Mouse (Mus musculus) kidney, postnatal 10 days (tissue): ENCODE results near the gene Kcnc3.

Source experiments
- DNase-seq: peaks from one replicate; pipeline ENCODE4 v3.0.0; 2021; ENCODE audit warnings: mixed read lengths

Kcnc3 gene

DNA sequence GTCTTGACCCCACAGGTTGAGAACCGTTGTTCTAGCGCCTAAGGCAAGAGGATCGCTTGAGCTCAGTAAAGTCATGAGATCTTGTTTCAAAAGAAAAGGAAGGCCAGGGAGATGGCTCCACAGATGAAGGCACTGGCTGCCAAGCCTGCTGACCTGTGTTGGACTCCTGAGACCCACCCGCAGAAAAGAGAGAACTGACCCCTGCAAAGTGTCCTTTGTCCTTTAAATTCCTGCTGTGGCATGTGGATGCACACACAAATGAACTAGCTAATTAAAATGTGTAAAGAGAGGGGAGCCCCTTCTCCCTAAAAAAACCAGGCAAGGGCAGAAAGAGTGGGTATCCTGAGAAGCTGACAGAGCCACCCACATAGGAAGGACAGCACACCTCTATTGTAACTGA is 18.7 kb upstream of the Kcnc3 start:
- peak; percentile 33 for DNase-seq

DNA sequence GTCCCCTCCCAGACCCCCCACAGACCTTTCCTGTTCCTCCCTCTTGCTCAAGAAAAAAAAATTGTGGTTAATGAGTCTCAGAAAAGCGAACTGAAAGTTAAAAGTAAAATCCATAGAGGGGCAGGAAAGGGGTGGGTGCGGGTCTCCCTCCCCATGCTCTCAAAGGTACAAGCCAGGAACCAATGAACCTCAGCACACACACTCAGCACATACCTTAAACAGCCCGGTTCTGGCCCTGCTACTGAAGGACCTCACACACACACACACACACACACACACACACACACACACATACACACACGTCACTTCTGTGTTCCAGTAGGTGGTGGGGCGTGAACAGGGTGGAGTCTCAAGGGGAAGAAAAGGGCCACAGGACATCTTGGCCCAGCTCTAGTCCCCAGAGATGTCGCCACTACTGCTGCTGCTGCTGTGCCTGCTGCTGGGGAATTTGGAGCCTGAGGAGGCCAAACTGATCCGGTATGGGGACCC is 18.2 kb upstream of the Kcnc3 start, which contains the start of gene Napsa:
Napsa (plus strand) TSS at position 168 of the 489 bp plus-strand sequence.
- peak; percentile 67 for DNase-seq

DNA sequence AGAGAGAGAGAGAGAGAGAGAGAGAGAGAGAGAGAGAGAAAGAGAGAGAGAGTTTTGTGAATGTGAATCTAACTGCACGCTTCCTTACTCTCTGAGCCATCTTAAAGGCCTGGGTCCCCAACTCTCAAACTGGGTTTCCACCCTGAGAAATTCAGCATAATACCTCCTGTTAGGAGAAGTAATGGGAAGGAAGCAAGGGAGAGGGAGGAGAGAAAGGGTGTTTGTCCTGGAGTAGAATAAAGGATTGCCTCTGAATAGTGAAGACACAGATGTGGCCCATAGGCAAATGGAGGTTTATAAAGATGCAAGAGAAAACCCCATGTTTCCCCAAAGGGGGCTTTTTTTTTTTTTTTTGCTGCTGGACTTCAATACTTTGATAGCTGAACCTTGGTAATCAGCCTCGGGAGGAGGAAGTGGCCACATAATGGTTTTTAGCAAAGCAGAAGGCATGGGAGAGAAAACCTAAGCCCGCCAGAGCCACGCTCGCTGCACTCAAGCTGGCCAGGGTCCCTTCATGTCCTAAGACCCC is 17.4 kb upstream of the Kcnc3 start:
- DNase-seq, result no peak

DNA sequence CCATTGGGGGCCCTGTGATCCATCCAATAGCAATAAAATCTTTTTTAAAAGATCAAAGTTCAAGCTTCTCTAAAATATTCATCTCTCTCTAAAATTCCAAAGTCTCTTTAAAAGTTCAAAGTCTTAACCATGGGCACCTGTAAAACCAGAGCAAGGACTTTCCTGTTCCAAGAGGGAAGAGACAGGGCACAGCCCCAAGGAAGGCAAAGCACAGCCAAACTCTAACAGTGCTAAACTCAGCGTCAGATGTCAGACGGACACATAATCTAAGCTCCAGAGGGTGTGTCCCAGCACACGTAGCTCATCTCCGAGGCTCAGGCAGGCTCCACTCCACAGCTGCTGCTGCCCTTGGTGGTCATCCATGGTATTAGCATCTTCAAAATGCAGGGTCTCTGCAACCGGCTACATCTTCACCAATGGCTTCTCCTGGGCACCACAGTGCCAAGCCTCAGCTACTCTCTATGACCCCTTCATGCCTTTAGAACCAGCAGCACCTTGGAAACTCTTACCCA is 14.1 kb upstream of the Kcnc3 start:
- DNase-seq, result no peak

DNA sequence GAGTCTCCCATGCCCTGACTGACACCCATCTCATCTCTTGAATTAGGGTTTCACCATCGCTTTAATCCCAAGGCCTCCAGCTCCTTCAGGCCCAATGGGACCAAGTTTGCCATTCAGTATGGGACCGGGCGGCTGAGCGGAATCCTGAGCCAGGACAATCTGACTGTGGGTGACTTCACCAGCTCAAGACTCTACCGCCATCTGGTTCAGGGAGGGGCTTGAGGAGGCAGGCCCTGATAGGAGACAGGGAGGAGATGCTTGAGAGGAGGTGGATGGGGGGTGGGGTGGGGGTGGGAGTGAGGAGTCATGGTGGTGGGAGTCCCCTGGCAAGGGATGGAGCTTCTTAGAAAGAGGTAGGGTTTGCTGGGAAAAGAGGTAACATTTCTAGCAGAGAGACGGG is 8.8 kb upstream of the Kcnc3 start:
- no peak for DNase-seq

DNA sequence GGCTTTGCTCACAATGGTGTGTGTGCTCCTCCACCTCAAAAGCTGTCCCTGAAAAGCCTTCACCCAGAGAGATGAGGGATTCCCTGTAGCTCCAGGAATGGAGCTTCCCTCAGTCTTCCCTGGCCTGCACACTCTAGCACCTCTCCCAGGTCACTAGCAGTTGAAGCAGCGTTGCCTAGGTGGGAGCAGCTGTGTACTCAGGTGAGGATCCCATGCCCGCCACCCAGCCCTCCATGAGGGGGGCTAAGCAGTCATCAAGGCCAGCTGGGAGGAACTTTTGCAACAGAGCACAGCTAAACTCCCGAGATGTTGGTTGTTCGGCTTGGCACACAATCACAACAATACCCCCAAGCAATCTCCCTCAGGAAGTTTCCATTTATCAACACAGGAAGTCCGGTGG is 7.8 kb upstream of the Kcnc3 start:
- DNase-seq, result no peak

DNA sequence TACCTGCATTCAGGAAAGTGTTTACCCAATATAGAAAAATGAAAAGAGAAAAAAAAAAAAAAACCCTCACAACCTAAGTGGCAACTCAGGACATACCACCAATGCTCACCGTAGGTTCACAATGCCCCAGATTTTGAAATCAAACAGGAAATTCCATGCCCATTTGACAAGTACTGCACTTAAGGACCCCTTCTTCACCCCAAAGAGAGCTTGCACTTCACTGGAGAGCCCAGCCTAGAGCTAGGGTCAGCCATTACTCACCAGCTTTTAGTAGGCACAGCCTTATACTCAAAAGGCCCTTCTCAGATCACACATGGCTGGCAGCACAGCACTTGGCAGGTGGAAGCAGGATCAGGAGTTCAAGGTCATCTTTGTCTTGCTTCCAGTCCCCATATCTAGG is 7.3 kb upstream of the Kcnc3 start:
- DNase-seq, result no peak

DNA sequence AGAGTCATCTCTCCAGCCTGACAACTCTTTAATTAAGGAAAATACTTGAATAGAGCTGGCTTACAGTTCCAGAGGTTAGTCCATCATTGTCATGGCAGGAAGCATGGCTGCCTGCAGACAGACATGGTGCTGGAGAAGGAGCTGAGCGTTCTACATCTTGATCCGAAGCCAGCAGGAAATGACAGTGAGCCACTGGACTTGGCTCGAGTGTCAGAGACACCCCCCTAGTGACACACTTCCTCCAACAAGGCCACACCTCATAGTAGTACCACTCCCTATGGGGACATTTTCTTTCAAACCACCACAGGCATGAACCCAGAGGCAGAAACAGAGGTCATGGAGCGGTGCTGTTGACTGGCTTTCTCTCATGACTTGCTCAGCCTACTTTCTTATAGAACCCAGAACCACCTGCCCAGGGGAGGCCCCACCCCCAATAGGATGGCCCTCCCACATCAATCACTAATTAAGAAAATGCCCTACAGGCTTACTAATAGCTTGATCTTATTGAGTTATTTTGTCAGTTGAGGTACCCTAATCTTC is 6.1 kb upstream of the Kcnc3 start:
- no peak for DNase-seq

DNA sequence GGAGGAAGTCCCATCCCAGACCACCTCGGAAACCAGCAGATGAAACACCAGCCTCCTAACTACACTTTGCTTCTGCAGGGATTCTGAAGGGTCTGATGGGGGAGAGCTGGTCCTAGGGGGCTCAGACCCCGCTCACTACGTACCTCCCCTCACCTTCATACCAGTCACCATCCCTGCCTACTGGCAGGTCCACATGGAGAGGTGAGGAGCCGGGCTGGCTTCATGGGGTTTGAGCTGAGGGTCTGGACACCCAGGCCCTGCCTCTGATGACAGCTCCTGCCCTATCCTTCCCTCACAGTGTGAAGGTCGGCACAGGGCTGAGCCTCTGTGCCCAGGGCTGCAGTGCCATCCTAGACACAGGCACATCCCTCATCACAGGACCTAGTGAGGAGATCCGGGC is 5.5 kb upstream of the Kcnc3 start:
- DNase-seq, result no peak

DNA sequence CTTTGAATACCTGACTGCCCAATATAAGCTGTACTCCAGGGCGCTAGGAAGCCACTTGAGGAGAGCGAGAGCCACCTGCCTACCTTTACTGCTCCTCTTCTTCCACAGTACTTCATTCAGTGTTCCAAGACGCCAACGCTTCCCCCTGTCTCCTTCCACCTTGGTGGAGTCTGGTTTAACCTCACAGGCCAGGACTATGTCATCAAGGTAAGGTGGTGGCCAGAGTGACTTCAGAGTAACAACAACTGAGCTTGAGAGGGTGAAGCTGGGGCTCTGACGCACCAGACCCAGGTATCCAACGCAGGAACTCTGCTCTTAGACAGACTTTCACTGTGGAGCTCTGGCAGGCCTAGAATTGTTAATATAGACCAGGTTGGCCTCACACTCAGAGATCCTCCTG is 4.9 kb upstream of the Kcnc3 start:
- DNase-seq, result no peak

DNA sequence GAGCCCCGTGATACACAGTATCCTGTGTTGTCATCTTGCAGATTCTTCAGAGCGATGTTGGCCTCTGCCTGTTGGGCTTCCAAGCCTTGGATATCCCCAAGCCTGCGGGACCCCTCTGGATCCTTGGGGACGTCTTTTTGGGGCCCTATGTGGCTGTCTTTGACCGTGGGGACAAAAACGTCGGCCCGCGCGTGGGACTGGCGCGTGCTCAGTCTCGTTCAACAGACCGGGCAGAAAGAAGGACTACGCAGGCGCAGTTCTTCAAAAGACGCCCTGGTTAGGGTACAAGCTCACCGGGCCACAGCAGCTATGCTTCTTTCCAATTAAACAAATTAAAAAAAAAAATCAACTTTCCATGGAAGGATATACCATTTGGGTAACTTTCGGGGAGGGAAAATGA is 3.9 kb upstream of the Kcnc3 start:
- no peak for DNase-seq

DNA sequence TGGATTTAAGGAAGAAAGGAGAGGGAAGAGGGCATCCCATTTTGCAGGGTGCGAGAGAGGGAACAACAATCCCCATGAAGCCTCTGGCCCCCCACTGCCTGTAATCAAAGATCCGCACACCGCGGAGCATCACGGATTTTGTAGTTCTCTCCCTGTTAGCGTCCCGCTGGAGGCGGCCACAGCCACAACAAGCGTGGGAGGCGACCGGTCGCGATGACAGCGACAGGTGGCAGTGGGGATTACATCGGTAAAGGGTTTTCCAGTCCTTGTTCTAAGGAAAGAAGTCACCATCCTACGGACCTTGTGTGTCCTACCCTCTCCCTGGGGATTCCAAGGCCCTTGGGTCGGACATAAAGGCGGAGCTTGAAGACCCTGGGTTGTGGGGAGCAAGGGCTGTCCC is 3.5 kb upstream of the Kcnc3 start:
- peak; percentile 53 for DNase-seq

DNA sequence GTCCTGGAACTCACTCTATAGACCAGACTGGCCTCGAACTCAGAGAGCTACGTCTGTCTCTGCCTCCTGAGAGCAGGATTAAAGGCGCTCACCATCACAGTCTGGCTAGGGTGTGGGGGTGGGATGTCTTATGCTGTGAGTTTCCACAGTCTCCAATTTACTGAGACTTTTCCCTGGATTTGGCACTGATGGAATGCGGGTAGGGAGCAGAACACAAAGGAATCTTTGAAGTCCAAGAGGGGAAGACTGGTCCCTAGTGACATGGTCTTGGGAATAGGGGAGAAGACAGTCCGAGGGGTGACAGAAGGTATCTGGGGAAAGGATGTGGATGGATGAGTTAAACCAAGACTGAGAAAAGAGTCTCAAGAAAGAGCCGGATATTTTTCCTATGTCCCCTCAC is 2.8 kb upstream of the Kcnc3 start:
- no peak for DNase-seq

DNA sequence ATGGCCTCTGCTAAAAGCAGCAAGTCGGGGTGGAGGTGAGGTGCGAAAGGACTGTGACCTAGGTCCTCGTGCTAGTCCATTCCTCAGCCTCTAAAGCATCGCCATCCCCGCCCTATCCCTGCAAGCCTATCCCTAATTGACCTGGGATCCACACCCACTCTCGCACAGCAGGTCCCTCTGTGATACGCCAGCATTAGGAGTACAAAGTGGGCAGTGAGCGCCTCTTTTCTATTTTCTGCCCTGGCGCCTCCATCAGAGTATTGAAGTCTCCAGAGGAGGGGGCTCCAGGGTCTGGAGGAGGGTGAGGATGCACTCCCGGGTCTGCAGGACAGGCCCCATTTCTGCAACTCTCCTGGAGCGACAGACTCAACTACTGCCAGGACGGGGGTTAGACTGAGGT is 2.1 kb upstream of the Kcnc3 start:
- DNase-seq, result no peak

DNA sequence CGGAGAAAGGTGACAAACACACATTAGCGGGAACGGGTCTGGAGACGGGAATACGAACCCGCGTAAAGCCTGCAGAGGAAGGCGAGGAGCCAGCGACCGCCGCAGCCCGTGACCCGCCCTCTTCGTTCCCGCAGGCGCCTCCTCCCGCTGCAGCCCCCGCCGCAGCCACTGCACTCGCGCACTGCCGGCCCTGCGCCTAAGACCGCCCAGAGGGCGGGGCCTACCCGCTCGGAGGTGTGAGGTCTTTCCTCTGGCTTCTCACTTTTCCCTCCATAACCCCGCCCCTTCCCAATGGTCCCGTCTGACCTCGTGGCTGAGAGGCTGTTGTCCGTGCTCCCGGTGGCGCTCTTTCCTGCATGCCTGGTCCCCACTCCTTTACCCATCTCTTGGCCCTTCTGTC is 1.3 kb upstream of the Kcnc3 start:
- peak; percentile 87 for DNase-seq

DNA sequence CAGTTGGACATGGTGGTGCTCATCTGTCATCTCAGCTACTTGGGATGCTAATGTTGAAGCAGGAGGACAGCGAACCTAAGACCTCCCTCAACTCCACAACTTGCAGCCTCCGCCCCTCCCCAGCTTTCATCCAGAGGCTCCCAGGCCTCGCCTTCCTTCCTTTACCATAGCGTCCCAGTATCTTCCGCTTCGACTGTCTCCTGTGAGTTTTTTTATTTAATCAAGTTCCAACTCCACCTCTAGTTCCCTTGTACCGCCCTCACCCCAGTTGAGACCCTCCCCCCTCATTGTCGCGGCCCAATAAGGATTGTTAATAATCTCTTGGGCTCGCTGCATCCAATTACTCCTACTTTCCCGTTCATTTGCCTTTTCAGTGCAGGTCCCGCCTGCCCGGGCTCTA is 518 bp upstream of the Kcnc3 start:
- peak; percentile 44 for DNase-seq

DNA sequence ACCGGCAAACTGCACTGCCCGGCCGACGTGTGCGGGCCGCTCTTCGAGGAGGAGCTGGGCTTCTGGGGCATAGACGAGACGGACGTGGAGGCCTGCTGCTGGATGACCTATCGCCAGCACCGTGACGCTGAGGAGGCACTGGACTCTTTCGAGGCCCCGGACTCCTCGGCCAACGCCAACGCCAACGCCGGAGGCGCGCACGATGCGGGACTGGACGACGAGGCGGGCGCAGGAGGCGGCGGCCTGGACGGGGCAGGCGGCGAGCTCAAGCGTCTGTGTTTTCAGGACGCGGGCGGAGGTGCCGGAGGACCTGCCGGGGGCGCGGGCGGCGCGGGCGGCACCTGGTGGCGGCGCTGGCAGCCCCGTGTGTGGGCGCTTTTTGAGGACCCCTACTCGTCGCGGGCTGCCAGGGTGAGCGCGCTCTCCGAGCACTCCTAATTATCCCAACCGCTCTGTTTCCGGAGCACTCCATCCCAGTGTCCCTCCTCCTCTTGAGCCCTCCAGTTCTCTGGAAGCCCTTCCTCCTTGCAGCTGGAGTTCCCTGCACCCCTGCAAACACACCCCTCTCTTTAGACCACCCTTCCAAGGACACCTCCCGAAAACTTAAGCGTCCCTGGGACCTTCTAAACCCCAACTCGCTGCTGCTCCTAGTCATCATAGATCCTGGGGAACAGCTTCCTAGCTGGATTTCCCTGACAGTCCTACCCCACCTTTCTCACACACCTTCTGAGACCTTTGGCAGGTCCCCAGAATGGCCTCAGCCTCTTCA is 1.1 kb downstream of the Kcnc3 start:
- no peak for DNase-seq

DNA sequence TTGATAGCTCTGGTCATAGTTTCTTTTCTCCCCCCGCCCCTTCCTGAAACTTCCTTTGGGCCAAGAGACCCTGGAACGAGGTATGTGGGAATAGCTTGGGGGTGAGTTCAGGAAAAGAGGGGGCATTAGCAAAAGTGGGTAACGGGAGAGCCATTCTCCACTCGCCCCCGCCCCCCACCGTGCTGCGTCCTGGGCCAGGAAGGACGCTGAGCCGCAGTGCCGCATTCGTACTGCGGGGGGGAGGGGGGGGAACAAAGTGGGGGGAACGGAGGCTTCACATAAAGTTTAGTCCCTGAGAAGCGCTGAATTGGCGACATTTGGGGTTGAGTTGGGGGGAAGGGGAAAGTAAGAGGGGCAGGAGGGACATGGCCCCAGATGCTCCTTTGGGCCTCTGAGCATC is 2.6 kb downstream of the Kcnc3 start:
- no peak for DNase-seq

DNA sequence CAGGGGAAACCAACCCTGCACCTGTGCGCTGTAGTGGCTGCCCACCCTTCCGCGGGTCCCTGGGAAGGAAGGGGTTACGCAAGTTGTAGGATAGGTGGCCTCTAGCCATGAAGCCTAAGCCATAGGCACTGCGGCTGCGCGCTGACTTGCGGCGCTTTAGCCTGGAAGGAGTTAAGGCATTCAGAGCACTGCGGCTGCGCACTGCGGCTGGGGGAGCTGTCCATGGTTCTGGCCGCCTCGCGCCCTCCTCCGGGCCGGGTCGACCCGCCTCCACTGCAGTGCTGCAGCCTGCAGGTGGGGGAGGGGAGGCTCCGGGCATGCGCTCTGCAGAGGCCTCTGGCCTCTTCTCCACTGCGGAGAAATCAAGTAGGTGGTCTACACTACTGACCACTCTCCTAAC is 3.3 kb downstream of the Kcnc3 start:
- peak; percentile 92 for DNase-seq

DNA sequence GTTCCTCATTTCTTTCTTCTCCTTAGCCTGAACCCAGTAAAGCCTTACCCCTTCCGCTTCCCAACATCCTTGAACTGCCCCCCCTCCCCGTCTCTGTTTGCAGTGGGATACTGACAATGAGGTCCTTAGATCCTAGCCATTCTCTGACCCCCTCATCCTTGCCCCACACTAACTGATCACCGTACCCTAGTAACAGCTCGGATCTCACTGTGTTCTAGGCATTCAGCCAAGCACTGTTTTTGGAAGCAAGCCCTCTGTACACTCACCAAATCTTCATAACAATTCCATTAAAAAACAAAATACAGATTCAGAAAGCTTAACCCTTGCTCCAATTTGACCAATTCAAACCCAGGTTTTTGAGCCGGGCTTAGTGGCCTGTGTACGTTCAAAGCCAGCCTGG is 3.8 kb downstream of the Kcnc3 start:
- DNase-seq, result no peak

DNA sequence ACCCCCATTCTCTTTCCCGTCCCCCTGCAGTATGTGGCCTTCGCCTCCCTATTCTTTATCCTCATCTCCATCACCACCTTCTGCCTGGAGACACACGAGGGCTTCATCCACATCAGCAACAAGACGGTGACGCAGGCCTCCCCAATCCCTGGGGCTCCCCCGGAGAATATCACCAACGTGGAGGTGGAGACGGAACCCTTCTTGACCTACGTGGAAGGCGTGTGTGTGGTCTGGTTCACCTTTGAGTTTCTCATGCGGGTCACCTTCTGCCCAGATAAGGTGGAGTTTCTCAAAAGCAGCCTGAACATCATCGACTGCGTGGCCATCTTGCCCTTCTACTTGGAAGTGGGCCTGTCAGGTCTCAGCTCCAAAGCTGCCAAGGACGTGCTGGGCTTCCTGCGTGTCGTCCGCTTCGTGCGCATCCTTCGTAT is 4.7 kb downstream of the Kcnc3 start:
- DNase-seq, result no peak

DNA sequence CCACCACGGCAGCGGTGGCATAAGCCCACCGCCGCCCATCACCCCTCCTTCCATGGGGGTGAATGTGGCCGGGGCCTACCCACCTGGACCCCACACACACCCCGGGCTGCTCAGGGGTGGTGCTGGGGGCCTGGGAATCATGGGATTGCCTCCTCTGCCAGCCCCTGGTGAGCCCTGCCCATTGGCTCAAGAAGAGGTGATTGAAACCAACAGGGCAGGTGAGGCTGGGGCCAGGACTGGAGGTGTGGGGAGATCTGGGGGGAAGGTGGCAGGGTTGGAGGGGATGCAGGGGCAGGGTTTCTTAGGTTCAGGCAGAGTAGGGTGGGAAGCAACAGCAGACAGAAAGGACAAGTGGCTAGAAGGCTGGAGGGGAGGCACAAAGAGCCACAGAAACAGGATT is 5.6 kb downstream of the Kcnc3 start:
- no peak for DNase-seq

DNA sequence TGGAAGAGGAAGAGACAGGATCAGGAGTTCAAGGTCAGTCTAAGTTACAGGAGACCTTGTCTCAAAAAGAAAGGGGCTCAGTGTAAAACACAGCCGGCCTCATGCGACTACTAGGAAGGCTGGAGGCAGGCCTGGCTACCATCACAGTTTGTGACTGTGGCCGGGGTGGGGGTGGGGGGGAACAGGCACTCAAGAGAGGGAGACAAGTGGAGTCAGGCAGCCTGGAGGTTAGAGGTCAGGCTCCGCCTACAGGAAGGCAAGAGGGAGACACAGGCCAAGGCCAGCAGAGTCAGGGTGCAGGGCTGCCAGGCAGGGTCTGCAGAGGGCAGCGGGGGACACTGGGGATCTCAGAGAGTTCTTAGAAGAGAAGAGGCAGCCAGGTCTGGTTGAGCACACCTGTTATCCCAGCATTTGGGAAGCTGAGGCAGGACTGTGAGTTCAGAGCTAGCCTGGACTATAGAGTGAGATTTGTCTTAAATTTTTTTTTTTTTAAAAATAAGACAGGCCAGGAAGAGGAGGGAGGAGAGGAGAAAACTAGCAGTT is 6.6 kb downstream of the Kcnc3 start:
- DNase-seq, result no peak

DNA sequence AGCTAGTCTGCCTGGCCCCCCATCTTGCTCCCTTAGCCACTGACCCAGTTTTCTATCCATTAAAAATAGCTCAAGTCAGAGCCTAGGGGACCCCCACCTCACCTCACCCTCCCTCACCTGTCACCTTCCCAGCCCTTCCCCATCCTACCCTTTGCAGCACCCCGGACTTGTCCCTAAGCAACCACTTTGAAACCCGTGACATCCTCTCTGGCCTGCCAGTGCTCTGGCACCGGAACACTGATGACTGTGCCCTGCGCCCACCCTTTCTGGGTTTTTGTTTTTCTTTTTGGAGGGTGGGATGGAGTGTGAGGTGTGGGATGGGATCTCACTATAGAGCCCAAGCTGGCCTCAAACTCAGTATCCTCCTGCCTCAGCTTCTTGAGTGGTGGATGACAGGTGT is 7.2 kb downstream of the Kcnc3 start:
- no peak for DNase-seq
